ENCODE assay signal across 21 mouse cellular contexts in genomic region chr12:72982616-72983015, GRCm38 (mm10). TPM values are rescaled to one million over a fixed set of nuclear protein-coding genes. Genes with fewer than 3 reads are reported as not detected.
DNase-seq lines count a peak whose midpoint lies in the region; ATAC-seq and TF ChIP-seq lines count a peak whose summit lies in the region.
"Had no signal": no experiment of that assay in that cellular context is flagged by ENCODE, and none has a peak within 500 bp of the region (broad histone marks: within the 10 kb centered on the region; RNA-seq: fewer than 3 reads in every experiment).

No protein-coding gene starts in this region.

- DNase-seq in gastrocnemius, adult 2 months, result peak; percentile 52
- no peak for DNase-seq in gastrocnemius, postnatal 4 days (ENCODE audit: low spot score in 2 of 2)
- no peak for DNase-seq in limb, embryonic 10.5 days (ENCODE audit: low spot score)
- peak; percentile 13 for DNase-seq in adrenal gland, postnatal 25 days
- no peak for DNase-seq in retina, embryonic 14.5 days (ENCODE audit: low spot score)
- DNase-seq: kidney, postnatal 10 days; layer of hippocampus, postnatal 36 days; retina, postnatal 1 day; spleen, adult 18-20 months had no signal

- no peak for TF ChIP-seq CTCF in gastrocnemius, adult 2 months (IDR thresholded peaks at IDR 0.05)

- H3K4me2 ChIP-seq in limb, embryonic 13.5 days (replicated peaks), result no peak overlapping the region
- H3K4me2 ChIP-seq in limb, embryonic 15.5 days, result no peak overlapping the region
- H3K4me2 ChIP-seq: hindbrain, embryonic 14.5 days; liver, embryonic 12.5 days had no signal

- 75% methylated on average over 10 of the region's 10 CpGs for WGBS in limb, embryonic 13.5 days
- 74% methylated on average over 10 of the region's 10 CpGs for WGBS in limb, embryonic 10.5 days
- 65% methylated on average over 10 of the region's 10 CpGs for WGBS in limb, embryonic 15.5 days

- no peaks in the 10 kb centered on the region for H3K36me3 ChIP-seq in limb, embryonic 13.5 days
- H3K36me3 ChIP-seq in limb, embryonic 10.5 days, result no peaks in the 10 kb centered on the region
- no peaks in the 10 kb centered on the region for H3K36me3 ChIP-seq in limb, embryonic 15.5 days
- H3K36me3 ChIP-seq: liver, embryonic 12.5 days; midbrain, embryonic 10.5 days had no signal

- H3K9ac ChIP-seq in limb, embryonic 13.5 days, result no peak overlapping the region
- no peak overlapping the region for H3K9ac ChIP-seq in limb, embryonic 15.5 days
- H3K9ac ChIP-seq: hindbrain, embryonic 14.5 days; liver, embryonic 12.5 days had no signal

- peaks cover 24% of the 10 kb centered on the region; the same call in 1 of the 2 replicates for H3K27me3 ChIP-seq in limb, embryonic 13.5 days
- peaks cover 14% of the 10 kb centered on the region; the same call in 1 of the 2 replicates for H3K27me3 ChIP-seq in limb, embryonic 10.5 days (ENCODE audit: low read depth, poor library complexity, severe bottlenecking)
- H3K27me3 ChIP-seq in limb, embryonic 15.5 days, result peaks cover 5% of the 10 kb centered on the region; the same call in 1 of the 2 replicates

- no peak for ATAC-seq in limb, embryonic 13.5 days (ENCODE audit: low FRiP score, low read depth)
- ATAC-seq in limb, embryonic 15.5 days (ENCODE audit: insufficient number of reproducible peaks, low FRiP score, low TSS enrichment, low read depth), result no peak
- no peak for ATAC-seq in megakaryocyte-erythroid progenitor cell, adult 5-6 weeks (replicated peaks; ENCODE audit: low FRiP score, low TSS enrichment, poor library complexity, severe bottlenecking)
- ATAC-seq: activated CD4-positive, CD25-positive, alpha-beta regulatory T cell, adult 4 months; liver, embryonic 12.5 days had no signal

- H3K9me3 ChIP-seq in limb, embryonic 13.5 days, result no peaks in the 10 kb centered on the region
- no peaks in the 10 kb centered on the region for H3K9me3 ChIP-seq in limb, embryonic 10.5 days (replicated peaks)
- H3K9me3 ChIP-seq in limb, embryonic 15.5 days, result no peaks in the 10 kb centered on the region
- H3K9me3 ChIP-seq: liver, embryonic 12.5 days; midbrain, embryonic 10.5 days had no signal

- intact Hi-C loops in gastrocnemius, adult 2 months (cut with DNase I), result no loop called here

- H3K4me1 ChIP-seq in limb, embryonic 13.5 days, result peaks cover 26% of the 10 kb centered on the region
- peaks cover 3% of the 10 kb centered on the region; the same call in 1 of the 2 replicates for H3K4me1 ChIP-seq in limb, embryonic 10.5 days
- peaks cover 13% of the 10 kb centered on the region for H3K4me1 ChIP-seq in limb, embryonic 15.5 days
- H3K4me1 ChIP-seq: midbrain, embryonic 10.5 days had no signal

- H3K4me3 ChIP-seq in gastrocnemius, adult 2 months, result no peak overlapping the region
- no peak overlapping the region for H3K4me3 ChIP-seq in limb, embryonic 13.5 days
- no peak overlapping the region for H3K4me3 ChIP-seq in limb, embryonic 10.5 days
- H3K4me3 ChIP-seq in limb, embryonic 15.5 days, result no peak overlapping the region
- H3K4me3 ChIP-seq: liver, embryonic 12.5 days; midbrain, embryonic 10.5 days; myocyte had no signal

- H3K27ac ChIP-seq in gastrocnemius, adult 2 months, result peak overlapping the region; percentile 78
- peak overlapping the region; percentile 33; the same call in 1 of the 2 replicates for H3K27ac ChIP-seq in limb, embryonic 13.5 days
- H3K27ac ChIP-seq in limb, embryonic 10.5 days, result no peak overlapping the region
- H3K27ac ChIP-seq in limb, embryonic 15.5 days, result peak overlapping the region; percentile 74
- H3K27ac ChIP-seq: hindbrain, embryonic 14.5 days; liver, embryonic 12.5 days; midbrain, embryonic 10.5 days had no signal

RNA-seq across cellular contexts. Expression of gene 4930447C04Rik, which starts 42.0 kb away (rescaled TPM):
- not detected for total RNA-seq in gastrocnemius, adult 2 months (2021)
- 1 to 10 TPM; 2.9 to 3.9 TPM for total RNA-seq in gastrocnemius, postnatal 4 days (2021)
- polyA plus RNA-seq in limb, embryonic 13.5 days (2015; fragmentation: Nextera tagmentation; extraction: Ambion mirVana), result 5.6 and 6.2 TPM in 2 replicates
- polyA plus RNA-seq in limb, embryonic 10.5 days (2016; fragmentation: Nextera tagmentation; extraction: Ambion mirVana), result 2.2 and 4.0 TPM in 2 replicates
- 0.61 TPM in 1 of 2 replicates, not detected in the other for total RNA-seq in adrenal gland, postnatal 25 days (2021)
- polyA plus RNA-seq in limb, embryonic 15.5 days (2015; fragmentation: Nextera tagmentation; extraction: Ambion mirVana), result 2.4 and 3.9 TPM in 2 replicates
- total RNA-seq in megakaryocyte-erythroid progenitor cell, adult 5-6 weeks (2014; fragmentation: Nextera tagmentation), result 5.8 TPM in 1 of 2 replicates, not detected in the other
- total RNA-seq in megakaryocyte-erythroid progenitor cell, adult 5-6 weeks (2017), result 0.89 and 17.8 TPM in 2 replicates
- total RNA-seq: MEL had no signal
- polyA plus RNA-seq: C2C12, myocyte had no signal

RNA-seq across cellular contexts. Expression of gene Six6, which starts 42.9 kb away (rescaled TPM):
- total RNA-seq in gastrocnemius, adult 2 months (2021), result not detected
- total RNA-seq in gastrocnemius, postnatal 4 days (2021), result not detected
- polyA plus RNA-seq in limb, embryonic 13.5 days (2015; fragmentation: Nextera tagmentation; extraction: Ambion mirVana), result not detected in 2 replicates
- not detected in 2 replicates for polyA plus RNA-seq in limb, embryonic 10.5 days (2016; fragmentation: Nextera tagmentation; extraction: Ambion mirVana)
- total RNA-seq in adrenal gland, postnatal 25 days (2021), result not detected in 2 replicates
- not detected in 2 replicates for polyA plus RNA-seq in limb, embryonic 15.5 days (2015; fragmentation: Nextera tagmentation; extraction: Ambion mirVana)
- total RNA-seq in megakaryocyte-erythroid progenitor cell, adult 5-6 weeks (2014; fragmentation: Nextera tagmentation), result not detected in 2 replicates
- total RNA-seq in megakaryocyte-erythroid progenitor cell, adult 5-6 weeks (2017), result not detected in 2 replicates
- total RNA-seq: common myeloid progenitor, adult 5-6 weeks; layer of hippocampus, postnatal 36 days; MEL had no signal
- polyA plus RNA-seq: C2C12; hindbrain, embryonic 14.5 days; liver, embryonic 12.5 days; myocyte; thymus, postnatal 0 days had no signal

Comparison
In these comparisons a context has a peak if more than half of its experiments do, and no peak if none do; other contexts are left out.
1. DNase-seq: peak in gastrocnemius, adult 2 months (single experiment) and adrenal gland, postnatal 25 days (single experiment); none in gastrocnemius, postnatal 4 days (0 of 2), limb, embryonic 10.5 days (single experiment) and retina, embryonic 14.5 days (single experiment).